Mouse (Mus musculus) granulocyte monocyte progenitor cell, adult 5-6 weeks (primary cell): ENCODE data around the gene Ndufaf2. TPM values are rescaled to one million over a fixed set of nuclear protein-coding genes. Genes with fewer than 3 reads are reported as not detected.
A peak's percentile ranks its signal among the peaks of the same experiment; 100 is the strongest.

Experiments
- ATAC-seq: replicated peaks from 2 replicates; pipeline ENCODE4 v1.8.0; 2016; ENCODE audit warnings: mild to moderate bottlenecking, moderate TSS enrichment, inconsistent platforms; ENCODE audit not compliant: poor library complexity, severe bottlenecking
- total RNA-seq, 2 experiments: library from RNA; stranded (forward) in 1 of 2; stranded (reverse) in 1 of 2; fragments of 200-712, 200-1000 nt in 1 of 2; fragments of >200 nt in 1 of 2; fragmentation: Nextera tagmentation in 1 of 2; gene quantifications; 2 replicates each; pipeline ENCODE4 v1.2.3; 2014 to 2017

The Ndufaf2 gene
- total RNA-seq, 2 experiments from 2014 or later: 69.6 to 101 TPM

DNA sequence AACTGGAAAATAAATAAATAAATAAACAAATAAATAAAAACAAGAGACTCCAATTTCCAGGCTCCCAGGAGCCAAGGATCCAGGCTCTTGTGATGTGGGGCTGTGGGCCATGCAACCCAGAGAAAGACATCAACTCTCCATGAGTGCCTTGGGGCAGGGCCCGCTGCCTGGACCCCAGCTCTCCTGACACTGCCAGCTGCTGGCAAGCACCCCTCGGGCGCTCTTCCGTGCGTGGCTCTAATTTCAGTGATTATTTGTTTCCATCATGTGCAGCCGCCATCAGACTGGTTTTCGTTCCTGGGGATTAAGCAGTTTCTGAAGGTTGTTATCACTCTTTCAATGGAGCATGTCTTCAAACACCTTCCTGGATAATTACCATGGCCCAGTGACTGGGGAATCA is 186.6 kb downstream of the Ndufaf2 start:
- ATAC-seq: no peak

DNA sequence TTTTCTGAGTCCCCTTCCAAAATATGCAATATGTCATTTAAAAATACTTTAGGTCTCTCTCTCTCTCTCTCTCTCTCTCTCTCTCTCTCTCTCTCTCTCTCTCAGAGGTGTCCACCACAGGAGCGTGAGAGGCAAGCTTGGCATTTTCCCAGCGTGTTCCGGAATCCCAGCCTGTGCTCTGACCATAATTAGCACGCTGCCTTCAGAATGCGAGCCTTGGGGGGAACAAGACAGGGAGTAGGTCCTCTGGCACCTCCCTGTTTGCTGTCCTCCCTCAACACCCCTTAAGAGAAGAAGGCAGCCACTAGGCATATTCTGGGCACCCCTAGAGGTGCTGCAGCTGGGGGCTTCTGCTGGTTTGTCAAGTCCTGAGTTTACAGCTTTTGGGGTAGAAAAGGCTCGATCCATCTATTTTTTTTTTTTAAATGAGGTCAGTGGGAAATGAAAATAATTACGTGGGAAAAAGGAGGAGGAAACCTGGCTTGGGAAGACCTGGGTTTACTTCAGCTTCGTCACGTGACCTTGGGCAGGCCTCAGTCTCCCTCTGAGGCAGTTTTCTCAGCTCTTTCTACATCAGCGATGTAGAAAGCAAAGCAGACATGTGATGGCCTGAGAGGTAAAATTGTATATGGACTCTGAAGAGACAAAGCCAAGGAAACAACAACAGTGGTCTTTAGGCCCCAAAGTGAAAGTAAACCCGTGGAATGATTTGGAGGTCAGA is 187.8 kb downstream of the Ndufaf2 start:
- no peak for ATAC-seq

DNA sequence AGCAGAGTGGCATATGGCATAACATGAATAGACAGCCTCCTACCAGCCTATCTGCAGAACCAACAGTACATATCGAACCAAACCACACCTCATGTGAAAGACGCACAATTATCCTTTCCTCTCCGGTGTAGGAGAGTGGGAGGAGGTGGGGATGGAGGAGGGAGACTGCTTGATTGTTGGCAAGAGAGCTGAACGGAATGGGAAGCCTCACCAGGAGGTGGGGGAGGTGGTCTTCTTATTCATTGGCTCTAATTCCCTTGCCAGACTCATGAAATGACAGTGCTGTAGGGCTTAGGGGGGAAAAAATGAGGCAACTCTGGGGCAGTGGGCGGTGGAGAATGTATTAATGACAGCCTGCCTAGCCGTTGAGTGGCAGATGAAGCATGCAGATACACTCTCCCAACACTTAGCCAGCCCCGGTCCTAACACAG is 188.4 kb downstream of the Ndufaf2 start:
- no peak for ATAC-seq

DNA sequence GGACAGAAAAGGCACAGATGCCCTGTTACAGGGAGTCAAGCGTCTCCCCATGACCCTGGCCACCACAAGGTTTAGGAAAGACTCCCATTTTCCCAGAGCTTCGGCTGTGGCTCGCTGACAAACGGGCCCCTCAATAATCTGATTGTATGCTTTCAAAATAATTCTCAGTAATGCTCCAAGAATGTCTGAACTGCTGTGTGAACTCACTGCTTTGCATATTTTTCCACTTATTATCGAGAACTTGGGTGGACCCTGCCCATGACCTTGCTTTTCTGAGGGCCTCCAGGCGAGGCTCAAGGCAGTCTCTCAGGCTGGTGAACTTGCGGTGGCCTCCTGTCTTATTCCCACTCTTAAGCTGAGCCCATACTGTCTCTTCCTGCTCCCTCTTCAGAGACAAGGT is 193.8 kb downstream of the Ndufaf2 start:
- ATAC-seq: no peak

DNA sequence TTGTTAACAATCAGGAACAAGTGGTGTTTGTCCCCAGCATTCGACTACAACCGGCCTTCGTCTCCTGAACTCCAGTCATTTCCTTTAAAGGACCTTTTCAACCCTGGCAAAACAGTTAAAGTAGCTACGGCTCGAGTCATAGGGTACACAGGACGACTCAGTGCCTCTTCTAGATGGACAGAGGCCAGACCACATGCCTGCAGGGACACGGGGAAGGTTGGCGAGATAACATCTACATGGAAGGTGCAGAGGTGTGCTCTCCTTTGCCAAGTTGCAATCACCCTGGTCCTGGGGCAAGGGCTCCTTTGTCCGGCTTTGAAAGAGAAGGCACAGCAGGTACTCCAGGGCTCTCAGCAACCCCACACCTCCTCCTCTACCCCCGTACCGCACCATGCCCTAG is 195.0 kb downstream of the Ndufaf2 start:
- no peak for ATAC-seq

DNA sequence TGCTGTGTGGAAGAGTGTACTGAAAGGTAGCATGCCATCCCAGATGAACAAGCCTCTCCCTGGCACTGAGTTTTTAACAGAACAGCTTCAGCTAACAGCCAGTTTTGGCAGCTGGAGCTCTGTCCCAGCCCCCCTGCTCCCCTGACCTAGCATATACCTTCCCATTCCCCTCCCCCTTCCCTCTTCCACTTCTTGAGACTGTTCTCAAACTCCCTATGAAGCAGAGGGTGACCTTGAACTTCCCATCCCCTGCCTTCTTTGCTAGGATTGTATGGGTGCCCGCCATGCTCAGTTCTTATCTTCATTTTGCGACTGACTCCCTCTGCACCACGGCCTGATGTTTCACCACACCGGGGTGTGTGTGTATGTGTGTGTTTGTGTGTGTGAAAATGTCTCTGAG is 195.7 kb downstream of the Ndufaf2 start:
- ATAC-seq: no peak

DNA sequence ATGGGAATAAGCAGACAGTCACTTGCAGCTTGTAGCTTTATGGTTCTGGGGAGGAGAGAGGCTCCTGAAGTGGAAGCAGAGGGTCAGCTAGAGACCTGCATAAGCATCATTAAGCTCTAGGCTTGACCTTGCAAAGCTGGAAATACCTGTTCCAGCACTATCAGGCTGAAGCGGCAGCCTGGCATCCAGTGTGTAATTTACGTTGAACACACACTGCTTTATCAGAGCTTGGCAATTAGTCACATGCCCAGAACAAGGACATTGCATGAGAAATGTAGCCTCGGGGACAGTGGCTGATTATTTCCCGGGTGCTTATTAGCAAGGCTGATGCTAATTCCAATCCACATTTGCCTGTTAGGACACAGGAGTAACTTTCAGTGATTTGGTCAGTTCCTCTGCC is 196.5 kb downstream of the Ndufaf2 start:
- no peak for ATAC-seq

DNA sequence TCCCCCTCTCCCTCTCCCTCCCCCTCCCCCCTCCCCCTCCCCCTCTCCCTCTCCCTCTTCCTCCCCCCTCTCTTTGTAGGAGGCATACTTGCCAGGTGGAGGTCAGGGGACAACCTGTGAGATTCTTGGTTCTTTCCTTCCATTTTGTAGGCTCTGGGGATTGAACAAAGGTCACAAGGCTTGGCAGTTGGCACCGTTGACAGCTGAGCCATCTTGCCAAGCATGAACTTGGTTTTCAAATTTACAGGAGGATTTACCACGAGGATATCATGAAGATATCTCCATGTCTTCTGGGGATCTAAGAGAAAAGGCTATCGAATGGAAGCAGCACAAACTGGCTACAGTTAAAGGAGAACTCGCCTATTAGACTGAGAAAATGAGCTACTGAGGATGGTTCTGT is 196.9 kb downstream of the Ndufaf2 start:
- ATAC-seq: no peak

DNA sequence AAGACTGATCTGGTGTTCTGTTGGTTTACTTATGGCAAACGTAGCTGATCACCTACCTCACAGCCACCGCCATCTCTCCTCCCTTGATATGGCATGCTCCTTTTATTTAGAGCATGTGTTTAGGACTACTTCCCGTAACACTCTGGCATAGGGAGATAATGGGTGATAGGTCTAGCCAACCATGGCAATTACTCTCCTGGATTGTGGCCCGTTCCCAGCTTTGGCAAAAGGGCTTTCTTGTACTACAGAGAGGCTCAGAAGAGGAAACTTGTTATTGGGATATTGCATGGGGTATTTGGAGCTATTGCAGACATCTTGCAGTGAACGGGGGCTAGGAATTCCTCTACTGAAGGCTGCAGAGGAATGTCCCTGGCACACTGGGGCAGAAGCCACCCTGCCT is 197.9 kb downstream of the Ndufaf2 start:
- ATAC-seq: no peak

DNA sequence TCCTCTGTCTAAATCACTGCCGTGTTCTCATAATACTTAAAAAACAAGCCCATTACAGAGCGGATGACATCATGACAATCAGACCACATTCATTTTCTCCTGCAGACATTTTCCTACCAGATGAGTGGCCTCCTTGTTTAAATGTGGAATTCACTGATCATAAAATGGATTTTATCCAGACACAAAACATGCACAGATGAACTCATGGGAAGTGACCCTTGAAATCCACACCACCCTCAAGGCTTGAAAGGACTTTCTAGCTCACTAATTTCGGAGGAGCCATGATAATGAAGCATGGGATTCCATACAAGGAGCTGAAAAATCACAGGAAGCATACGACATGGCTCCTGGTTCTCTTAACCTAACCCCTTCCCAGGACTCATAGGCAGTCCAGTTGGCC is 198.5 kb downstream of the Ndufaf2 start:
- no peak for ATAC-seq

DNA sequence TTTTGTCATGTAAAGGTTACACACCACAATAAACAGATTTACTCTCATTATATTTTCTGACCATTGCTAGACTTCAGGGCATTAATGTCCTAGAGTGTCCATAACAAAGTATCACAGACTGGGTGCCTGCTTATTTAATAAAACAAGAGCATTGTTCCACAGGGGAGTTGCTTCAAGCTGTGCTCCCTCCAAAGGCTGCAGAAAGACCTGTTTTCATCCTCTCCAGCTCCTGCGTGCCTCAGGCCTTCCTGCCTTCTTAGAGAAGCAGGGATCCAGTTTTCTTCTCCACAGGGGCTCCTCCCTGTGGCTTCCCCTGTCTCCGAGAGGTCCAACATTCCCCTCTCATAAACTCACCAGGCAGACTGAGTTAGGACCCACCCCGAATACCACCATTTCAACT is 202.2 kb downstream of the Ndufaf2 start:
- no peak for ATAC-seq

DNA sequence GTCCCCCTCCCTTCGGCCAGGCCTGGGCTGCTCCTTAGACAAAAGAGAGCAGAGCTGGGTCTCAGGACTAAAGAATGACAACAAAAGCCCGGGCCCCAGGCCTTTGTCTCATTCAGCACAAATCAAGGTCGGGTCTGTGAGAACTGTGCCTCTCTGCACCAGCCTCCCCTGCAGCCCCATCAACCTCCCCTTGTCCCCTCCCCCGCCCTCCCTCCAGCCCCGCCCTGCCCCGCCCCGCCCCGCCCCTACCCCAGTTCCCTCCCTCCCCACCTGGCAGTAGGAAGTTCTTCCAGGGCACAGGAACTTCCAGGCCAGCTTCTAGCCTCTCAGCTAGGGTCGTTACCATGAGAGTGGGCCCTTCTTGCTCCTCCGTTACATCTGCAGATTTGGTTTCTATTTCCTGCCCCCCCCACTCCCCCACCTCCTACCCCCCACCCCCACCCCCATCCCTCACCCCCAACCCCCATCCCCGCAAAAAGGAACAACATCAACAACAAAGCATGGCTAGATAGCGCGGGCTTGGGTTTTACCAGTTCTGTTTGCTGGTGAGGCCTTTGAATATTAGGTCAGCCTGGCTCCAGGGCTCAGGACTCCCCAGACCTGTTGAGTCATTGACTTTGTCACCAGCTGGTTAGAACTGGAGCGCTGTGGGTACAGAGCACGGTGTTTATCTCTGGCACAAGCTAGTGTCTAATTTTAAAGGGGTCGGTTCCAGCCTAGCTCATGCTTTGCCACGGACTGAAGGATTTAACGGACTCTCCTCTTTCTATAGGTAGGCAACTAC is 202.9 kb downstream of the Ndufaf2 start:
- ATAC-seq: peak; percentile 67

DNA sequence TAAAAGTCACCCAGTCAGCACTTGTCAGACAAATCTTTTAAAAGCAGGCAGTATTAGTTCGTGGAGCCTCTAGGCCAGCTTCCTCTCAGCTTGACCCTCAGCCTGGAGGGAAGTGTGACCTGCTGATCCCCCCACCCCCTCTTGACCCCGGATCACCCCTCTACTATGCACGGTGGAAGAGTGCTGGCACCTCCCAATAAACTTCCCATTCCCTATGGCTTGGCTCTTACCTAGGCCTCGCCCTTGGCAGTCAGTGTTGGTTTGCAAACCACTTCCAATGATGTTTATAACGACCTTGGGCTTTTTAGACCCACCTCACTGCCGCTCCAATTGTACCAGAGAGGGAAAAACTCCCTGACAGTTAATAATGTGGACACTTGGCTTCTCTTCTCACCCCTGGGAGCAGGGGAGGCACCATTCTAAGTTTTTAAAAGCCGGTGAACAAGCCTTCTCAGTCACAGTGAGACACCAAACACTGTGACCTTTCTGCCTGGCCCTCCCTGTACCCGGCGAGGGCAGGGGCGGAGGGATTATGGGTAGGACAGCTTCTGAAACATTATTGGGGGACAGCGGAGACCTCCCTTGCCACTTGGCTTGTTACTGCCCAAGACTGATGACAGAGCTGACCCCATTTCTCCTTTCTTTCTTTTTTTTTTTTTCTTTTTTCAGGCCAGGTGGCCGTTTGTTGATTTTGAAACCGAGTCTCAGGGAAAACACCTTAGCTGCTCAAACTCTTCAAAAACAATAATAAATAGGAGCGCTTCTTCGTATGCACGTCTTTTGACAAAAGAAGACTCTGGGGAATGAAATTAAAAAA is 203.8 kb downstream of the Ndufaf2 start:
- peak; percentile 42 for ATAC-seq

DNA sequence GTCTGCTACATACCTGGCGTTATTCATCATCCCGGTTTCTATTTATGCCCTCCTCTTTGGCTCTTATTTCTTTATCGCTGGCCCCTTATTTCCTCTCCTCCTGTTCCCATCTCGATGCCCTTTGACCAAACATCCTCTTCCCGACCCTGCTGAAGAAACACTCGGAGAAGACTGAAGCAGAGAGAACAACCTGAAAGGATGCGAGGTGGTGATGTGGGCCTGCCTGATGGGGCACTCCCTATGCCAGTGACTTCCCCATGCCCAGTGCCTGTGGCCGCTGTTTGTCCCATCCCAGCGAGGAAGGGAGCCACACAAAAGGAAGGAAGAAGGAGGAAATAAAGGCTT is 204.4 kb downstream of the Ndufaf2 start:
- ATAC-seq: peak; percentile 37

Other genes starting within 250 kb of the Ndufaf2 start
- gene Smim15, start 114.2 kb downstream of the Ndufaf2 start, total RNA-seq (2014; fragmentation: Nextera tagmentation): 38.6 and 39.6 TPM in 2 replicates
- gene Smim15, start 114.2 kb downstream of the Ndufaf2 start, total RNA-seq (2017): 73.2 and 98.4 TPM in 2 replicates
- 18.1 and 21.1 TPM in 2 replicates for gene Ercc8, start 108 bp upstream of the Ndufaf2 start, total RNA-seq (2014; fragmentation: Nextera tagmentation)
- 12.4 and 13.5 TPM in 2 replicates for gene Ercc8, start 108 bp upstream of the Ndufaf2 start, total RNA-seq (2017)
- gene Elovl7, start 55.8 kb upstream of the Ndufaf2 start, total RNA-seq (2014; fragmentation: Nextera tagmentation): 5.2 and 7.5 TPM in 2 replicates
- gene Elovl7, start 55.8 kb upstream of the Ndufaf2 start, total RNA-seq (2017): 2.1 and 2.7 TPM in 2 replicates
- gene Depdc1b, start 157.7 kb upstream of the Ndufaf2 start, total RNA-seq (2014; fragmentation: Nextera tagmentation): 8.9 and 16.0 TPM in 2 replicates
- 29.1 and 29.3 TPM in 2 replicates for gene Depdc1b, start 157.7 kb upstream of the Ndufaf2 start, total RNA-seq (2017)